Mouse (Mus musculus): ENCODE measurements at regions not wholly inside any gene's neighbourhood (a gene's known extent, or its start where the extent isn't known, plus 50 kb on each side); places are given as distances from the start of the nearest gene placed in this dataset.

DNA sequence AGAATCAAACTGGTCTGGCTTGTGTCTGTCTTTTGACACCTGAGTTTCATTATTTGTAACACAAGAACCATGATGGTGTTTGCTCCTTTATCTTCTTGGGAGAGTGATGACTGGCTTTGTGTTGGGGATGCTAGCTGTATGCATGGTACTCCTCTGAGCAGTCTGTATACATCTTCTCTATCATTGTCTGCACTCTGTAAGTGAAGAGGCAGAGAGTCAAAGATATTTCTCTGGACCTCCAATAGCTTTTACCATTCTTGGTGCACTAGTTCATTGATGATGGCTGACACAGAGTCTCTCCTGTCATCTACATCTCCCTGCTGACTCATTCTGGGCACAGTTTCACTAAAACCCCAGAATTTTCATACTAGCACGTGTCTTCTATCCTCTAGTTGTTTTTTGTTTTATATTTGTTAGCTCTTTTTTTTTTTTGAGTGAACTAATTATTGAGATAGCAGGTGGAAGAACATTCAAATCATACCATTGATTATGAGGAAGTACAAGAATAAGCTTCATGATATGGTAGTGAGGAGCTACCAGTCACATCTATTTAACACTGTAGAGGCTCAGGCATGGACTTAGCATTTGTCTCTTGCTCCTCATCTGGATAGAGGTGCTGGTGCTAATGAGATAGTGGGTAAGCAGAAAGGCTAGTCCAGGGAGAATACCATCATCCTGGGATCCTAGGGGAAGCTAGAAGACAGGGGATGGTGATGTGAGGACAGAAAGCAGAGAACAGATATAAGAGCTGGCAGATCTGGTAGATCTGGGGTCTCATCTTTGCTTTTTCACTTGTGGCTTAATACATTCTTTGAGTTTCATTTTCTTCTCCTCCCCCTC is 1402.9 kb upstream of the A1bg start:
- TF ChIP-seq TCF12 (IDR thresholded peaks at IDR 0.05; ENCODE audit: insufficient read depth, poor library complexity, severe bottlenecking) (no peak), POLR2A (IDR thresholded peaks at IDR 0.05; ENCODE audit: insufficient read length, low read depth) (no peak), MYOG (IDR thresholded peaks at IDR 0.05; ENCODE audit: control insufficient read depth in 1 of 3, insufficient read depth in 1 of 3, insufficient read length in 2 of 3, low read depth in 2 of 3) (no peak), MAX (IDR thresholded peaks at IDR 0.05; ENCODE audit: low read depth) (no peak), CEBPB (IDR thresholded peaks at IDR 0.05; ENCODE audit: insufficient read depth, poor library complexity, severe bottlenecking) (no peak), USF1 (IDR thresholded peaks at IDR 0.05; ENCODE audit: low read depth) (no peak), E2F4 (IDR thresholded peaks at IDR 0.05; ENCODE audit: insufficient read depth) (no peak), POLR2AphosphoS2 (IDR thresholded peaks at IDR 0.05; ENCODE audit: insufficient read length, low read depth) (no peak), MYOD1 (IDR thresholded peaks at IDR 0.05; ENCODE audit: control insufficient read depth in 1 of 3, insufficient read length in 2 of 3, low read depth in 2 of 3) (no peak), TCF3 (IDR thresholded peaks at IDR 0.05; ENCODE audit: insufficient read length, low read depth) (no peak), SRF (IDR thresholded peaks at IDR 0.05; ENCODE audit: control insufficient read depth, insufficient read length, low read depth) (no peak), REST (IDR thresholded peaks at IDR 0.05; ENCODE audit: insufficient read depth, insufficient read length) (no peak)
